Mouse (Mus musculus): ENCODE data around the gene Prdm13.

DNA sequence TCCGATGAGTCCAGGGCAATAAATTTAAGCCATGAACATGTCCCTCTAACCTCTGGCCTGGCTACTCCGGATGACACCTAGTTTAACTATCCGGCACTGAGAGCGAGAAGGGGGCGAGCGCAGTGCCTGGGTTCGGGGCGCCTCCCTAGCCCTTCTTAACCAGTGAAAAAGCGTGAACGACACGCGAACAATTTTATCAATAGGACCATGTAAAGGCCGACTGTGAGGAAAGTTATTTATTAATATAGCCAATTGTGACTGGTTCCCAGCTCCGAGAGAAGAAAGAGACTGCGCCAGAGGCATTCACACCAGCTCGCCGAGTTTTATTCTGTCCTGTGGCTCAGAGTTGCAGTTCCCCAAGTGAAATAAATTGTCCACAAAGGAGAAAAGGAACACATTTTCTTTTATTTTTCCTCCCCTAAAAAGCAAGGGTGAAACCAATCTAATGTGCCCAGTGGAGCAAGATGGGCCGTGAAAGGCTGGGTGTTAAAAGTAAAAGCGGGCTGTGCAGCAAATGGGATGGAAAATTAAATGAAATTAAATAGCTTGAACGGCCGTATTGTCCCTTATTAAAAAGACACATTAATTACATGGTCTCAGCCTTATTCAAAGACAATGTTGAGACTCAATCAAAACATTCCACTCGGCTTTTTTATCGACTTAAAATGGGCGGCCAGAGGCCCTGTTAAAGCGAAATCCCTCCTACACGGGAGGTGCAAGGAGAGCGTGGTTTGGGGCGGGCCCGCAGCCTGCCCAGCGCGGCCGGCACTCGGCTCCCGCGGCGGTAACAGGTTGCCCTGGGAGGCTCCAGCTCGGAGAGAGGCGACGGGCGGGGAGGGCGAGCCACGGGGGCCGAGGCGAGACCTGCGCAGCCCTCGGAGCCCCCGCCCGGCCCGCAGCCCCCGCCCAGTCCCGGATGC is 2.3 kb upstream of the Prdm13 start:
- TF ChIP-seq GATA1 (IDR thresholded peaks at IDR 0.05; ENCODE audit: low read length) (no peak), TAL1 (IDR thresholded peaks at IDR 0.05; ENCODE audit: low read length) (no peak)

All from erythroblast, embryonic 14.5 days (primary cell).